Mouse (Mus musculus) regulatory T cell (primary cell): ENCODE results near the gene Ogn.

Source experiments
- in situ Hi-C: fragments of 300-600 bp; cut with MboI, MseI; formaldehyde crosslinking; loops from one replicate; pipeline ENCODE4 v1.15.1; 2025; ENCODE audit warnings: high pct_unique_total_duplicates

Gene Ogn

GRCm38 (mm10) chr13:49644731-49645529 is 37.1 kb downstream of the Ogn start:
- in situ Hi-C loops = loop anchor here (5.0 kb wide), 1 partner anchor 78 kb away; no protein-coding TSS in a partner anchor

DNA sequence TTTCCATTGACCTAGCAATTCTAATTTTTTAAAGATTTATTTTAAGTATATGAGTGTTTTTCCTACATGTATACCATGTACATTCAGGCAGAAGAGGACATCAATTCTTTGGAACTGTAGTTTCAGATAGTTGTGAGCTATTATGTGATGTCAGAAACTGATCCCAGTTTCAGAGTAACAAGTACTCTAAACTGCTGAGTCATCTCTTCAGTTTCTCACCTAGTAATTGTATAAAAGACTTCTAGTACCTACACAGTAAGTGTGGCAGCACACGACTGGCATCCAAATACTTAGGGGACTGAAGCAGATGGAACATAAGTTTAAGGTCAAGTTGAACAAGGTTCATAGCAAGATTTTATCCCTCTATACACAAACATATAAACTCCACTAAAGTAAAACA is 38.2 kb downstream of the Ogn start:
- in situ Hi-C loops = no loop called here

DNA sequence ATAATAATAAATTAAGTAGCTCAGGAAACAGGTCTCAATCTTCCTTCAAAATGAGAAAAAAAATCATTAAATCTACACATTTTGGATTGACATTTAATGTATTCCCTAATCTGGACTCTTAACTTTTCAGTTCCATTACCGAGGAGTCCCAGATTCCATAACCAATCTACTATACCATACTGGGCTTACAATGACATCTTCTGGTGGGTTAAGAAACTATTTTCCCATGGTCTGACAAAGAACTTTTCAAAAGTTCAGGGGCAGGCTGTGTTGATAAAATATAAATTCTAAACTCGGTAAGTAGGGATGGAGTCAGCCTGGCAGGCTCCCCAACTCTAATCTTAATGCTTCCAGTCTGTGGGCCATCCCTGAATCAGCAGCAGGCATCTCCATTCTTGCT is 43.3 kb downstream of the Ogn start:
- in situ Hi-C loops = loop anchor here (10.0 kb wide), 1 partner anchor 196 kb away; no protein-coding TSS in a partner anchor

DNA sequence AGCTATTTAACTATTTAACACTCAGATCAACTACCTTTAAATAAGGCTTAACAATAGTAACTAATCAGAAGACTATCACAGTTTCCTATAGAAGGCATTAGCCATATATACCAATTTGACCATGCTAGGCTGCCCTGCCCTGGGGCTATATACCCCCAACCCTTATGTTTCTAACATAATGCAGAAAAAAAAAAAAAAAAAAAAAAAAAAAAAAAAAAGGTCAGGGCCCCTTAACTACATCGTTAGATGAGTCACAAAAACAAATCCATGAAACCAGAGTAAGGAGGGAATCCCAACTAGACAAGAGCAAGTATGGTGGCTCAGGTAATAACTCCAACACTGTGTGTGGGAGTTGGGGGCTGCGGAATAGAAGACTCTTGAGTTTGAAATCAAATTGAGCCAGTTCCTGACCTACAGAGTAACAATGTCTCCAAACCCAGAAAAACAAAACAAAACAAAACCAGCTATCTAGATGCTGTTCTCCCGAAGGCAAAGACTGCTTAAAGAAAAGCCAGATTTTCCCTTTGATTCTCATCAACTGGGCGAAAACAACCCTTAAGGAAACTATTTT is 44.0 kb downstream of the Ogn start:
- in situ Hi-C loops = loop anchor here (10.0 kb wide), 1 partner anchor 197 kb away; no protein-coding TSS in a partner anchor

GRCm38 (mm10) chr13:49652481-49653179 is 44.8 kb downstream of the Ogn start, which contains the start of the genes Cenpp and Nol8:
Cenpp (minus strand) TSS chr13:49652785.
Nol8 (plus strand) TSS chr13:49653078.
- in situ Hi-C loops = loop anchor here (10.0 kb wide), 1 partner anchor 198 kb away; no protein-coding TSS in a partner anchor

GRCm38 (mm10) chr13:49653180-49653541 is 45.3 kb downstream of the Ogn start:
- in situ Hi-C loops = loop anchor here (10.0 kb wide), 1 partner anchor 198 kb away; no protein-coding TSS in a partner anchor
